Mouse (Mus musculus): ENCODE data around the gene Edc4. TPM values are rescaled to one million over a fixed set of nuclear protein-coding genes. Genes with fewer than 3 reads are reported as not detected.
"Not testable (repeated sequence)": the region's sequence is repeated elsewhere in the genome, so short reads cannot be mapped to it uniquely, and the experiment has no call there.

Edc4 gene
- 34.9 and 49.7 TPM in 2 replicates for polyA plus RNA-seq (2014; fragmentation: Nextera tagmentation; extraction: Ambion mirVana)

DNA sequence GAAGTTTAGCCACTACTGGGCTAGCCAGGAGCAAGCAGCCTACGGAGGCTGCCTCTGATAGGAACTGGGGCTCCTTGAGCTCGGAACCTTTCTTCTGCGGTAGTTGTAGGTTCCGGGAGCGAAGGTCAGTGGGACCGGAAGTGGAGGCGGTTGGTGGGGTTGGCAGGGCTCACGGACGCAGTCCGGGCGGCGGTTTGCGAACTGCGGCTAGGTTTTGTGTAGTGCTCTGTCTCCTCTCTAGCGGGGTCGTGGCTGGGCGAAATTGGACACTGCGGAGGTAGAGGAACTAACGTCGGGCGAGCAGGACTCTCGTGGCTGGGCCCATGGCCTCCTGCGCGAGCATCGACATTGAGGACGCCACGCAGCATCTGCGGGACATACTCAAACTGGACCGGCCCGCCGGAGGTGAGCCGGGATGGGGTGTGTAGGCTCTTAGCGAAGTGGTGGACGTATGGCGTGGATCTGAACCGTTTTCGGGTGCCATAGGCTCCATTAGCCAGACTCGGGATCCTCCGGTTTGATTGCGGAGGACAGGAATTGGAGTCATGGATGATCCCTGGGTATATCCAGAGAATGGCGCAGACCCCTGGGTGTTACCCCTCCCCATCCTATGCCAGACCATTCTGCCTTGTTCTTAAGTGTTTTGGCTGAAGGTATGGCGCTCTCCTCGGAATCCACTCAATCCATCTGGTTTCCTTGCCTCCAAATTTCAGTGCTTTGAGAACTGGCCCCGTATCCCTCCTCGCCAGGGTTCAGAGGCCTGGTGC is at the start of gene Edc4:
TSS of gene Edc4 (plus strand) at position 128 of the 767 bp plus-strand sequence.
- WGBS: under 1% methylated on average over 45 of the region's 45 CpGs
- peak within 1 kb of the TSS; percentile 47; the same call in 1 of the 2 replicates for H3K27ac ChIP-seq (ENCODE audit: low read depth, low read length)
- H3K4me1 ChIP-seq (ENCODE audit: control insufficient read depth, insufficient read depth, low read length): peaks cover 9% of the 10 kb centered on the region; the same call in 1 of the 2 replicates
- peaks cover 52% of the 10 kb centered on the region for H3K36me3 ChIP-seq (ENCODE audit: control insufficient read depth, insufficient read depth, low read length)
- H3K4me3 ChIP-seq (ENCODE audit: low read length): peak within 1 kb of the TSS; percentile 75
- no peaks in the 10 kb centered on the region for H3K27me3 ChIP-seq (ENCODE audit: control insufficient read depth, insufficient read depth, low read length)
- no peaks in the 10 kb centered on the region for H3K9me3 ChIP-seq (ENCODE audit: control insufficient read depth, low read length)
- H3K4me2 ChIP-seq (replicated peaks; ENCODE audit: low read depth, low read length): peak within 1 kb of the TSS; percentile 79
- H3K9ac ChIP-seq (ENCODE audit: low read depth, low read length): peak within 1 kb of the TSS; percentile 74
- peak; percentile 92 for ATAC-seq (ENCODE audit: low FRiP score, low TSS enrichment)

DNA sequence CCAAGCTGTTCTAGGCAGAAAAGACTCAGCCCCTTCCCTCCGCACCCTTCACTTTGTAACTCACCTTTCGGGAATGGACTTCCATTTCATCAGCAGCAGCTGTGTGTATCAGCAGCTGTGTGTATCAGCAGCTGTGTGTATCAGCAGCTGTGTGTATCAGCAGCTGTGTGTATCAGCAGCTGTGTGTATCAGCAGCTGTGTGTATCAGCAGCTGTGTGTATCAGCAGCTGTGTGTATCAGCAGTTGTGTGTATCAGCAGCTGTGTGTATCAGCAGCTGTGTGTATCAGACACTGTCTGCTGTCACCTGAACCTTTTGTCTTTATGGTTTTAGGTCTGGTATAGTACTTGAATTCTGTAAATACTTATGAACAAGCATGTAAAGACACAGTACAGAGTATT is 46.9 kb upstream of the Edc4 start:
- not testable (repeated sequence) for H3K36me3 ChIP-seq (ENCODE audit: control insufficient read depth, insufficient read depth, low read length); ATAC-seq (ENCODE audit: low FRiP score, low TSS enrichment); H3K27me3 ChIP-seq (ENCODE audit: control insufficient read depth, insufficient read depth, low read length); H3K4me3 ChIP-seq (ENCODE audit: low read length); H3K9me3 ChIP-seq (ENCODE audit: control insufficient read depth, low read length); H3K4me2 ChIP-seq (replicated peaks; ENCODE audit: low read depth, low read length); H3K4me1 ChIP-seq (ENCODE audit: control insufficient read depth, insufficient read depth, low read length); H3K9ac ChIP-seq (ENCODE audit: low read depth, low read length); H3K27ac ChIP-seq (ENCODE audit: low read depth, low read length)
- 85% methylated on average over 2 of the region's 2 CpGs for WGBS

DNA sequence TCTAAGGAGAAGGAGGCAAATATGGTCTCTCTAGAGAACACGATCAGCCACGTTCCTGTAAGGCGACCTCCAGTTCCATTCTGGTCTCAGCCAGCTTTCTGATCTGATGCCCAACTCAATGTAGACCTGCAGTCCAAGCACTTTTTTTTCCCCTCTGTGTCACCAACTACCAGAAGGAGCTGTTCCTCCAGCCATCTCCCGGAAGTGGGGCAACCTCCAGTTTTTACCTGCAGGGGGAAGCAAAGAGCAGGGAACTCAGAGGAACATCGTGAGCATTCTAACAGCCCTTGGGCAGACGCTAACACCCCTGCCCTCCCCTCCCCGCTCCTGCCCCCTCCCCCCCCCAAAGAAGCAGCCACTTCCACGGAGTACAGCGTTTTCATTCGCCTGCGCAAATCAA is 45.4 kb upstream of the Edc4 start:
- H3K9me3 ChIP-seq (ENCODE audit: control insufficient read depth, low read length): no peaks in the 10 kb centered on the region
- no peak overlapping the region for H3K4me2 ChIP-seq (replicated peaks; ENCODE audit: low read depth, low read length)
- no peaks in the 10 kb centered on the region for H3K36me3 ChIP-seq (ENCODE audit: control insufficient read depth, insufficient read depth, low read length)
- WGBS: 29% methylated on average over 11 of the region's 11 CpGs
- no peak overlapping the region for H3K9ac ChIP-seq (ENCODE audit: low read depth, low read length)
- H3K4me1 ChIP-seq (ENCODE audit: control insufficient read depth, insufficient read depth, low read length): no peaks in the 10 kb centered on the region
- H3K27ac ChIP-seq (ENCODE audit: low read depth, low read length): no peak overlapping the region
- ATAC-seq (ENCODE audit: low FRiP score, low TSS enrichment): no peak
- no peaks in the 10 kb centered on the region for H3K27me3 ChIP-seq (ENCODE audit: control insufficient read depth, insufficient read depth, low read length)
- no peak overlapping the region for H3K4me3 ChIP-seq (ENCODE audit: low read length)

DNA sequence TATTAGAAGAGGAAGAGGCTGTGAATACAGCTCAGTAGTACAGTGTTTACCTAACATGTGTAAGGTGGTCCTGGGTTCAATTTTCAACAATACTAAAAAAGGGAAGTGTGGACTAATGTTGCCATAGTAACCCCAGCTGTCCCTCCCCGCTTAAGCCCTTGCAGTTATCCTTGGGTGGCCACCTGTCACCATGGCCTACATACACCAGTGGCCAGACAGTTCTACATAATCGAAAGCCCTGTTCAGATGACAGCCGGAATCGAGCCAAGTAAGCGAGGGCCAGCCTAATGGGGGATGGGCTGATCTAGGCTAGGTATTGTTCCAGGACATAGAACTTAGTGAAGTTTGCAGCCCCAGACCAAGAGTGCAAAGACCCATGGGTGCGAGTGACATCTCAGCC is 43.7 kb upstream of the Edc4 start:
- WGBS: 88% methylated on average over 6 of the region's 6 CpGs
- H3K27ac ChIP-seq (ENCODE audit: low read depth, low read length): no peak overlapping the region
- no peak for ATAC-seq (ENCODE audit: low FRiP score, low TSS enrichment)
- no peak overlapping the region for H3K4me3 ChIP-seq (ENCODE audit: low read length)
- H3K9ac ChIP-seq (ENCODE audit: low read depth, low read length): no peak overlapping the region
- no peaks in the 10 kb centered on the region for H3K4me1 ChIP-seq (ENCODE audit: control insufficient read depth, insufficient read depth, low read length)
- no peaks in the 10 kb centered on the region for H3K36me3 ChIP-seq (ENCODE audit: control insufficient read depth, insufficient read depth, low read length)
- H3K9me3 ChIP-seq (ENCODE audit: control insufficient read depth, low read length): no peaks in the 10 kb centered on the region
- no peaks in the 10 kb centered on the region for H3K27me3 ChIP-seq (ENCODE audit: control insufficient read depth, insufficient read depth, low read length)
- no peak overlapping the region for H3K4me2 ChIP-seq (replicated peaks; ENCODE audit: low read depth, low read length)

DNA sequence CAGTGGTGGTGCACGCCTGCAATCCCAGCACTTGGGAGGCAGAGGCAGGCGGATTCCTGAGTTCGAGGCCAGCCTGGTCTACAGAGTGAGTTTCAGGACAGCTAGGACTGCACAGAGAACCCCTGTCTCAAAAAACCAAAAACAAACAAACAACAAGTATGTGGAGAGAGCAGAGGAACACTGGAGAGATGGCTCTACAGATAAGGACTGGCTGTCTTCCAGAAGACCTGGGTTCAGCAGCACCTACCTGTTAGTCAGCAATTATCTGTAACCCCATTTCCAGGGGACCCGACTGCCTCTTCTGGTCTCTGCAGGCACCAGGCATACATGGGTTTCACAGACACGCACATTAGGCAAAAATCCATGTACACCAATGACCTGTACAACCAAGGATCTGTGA is 41.5 kb upstream of the Edc4 start:
- 95% methylated on average over 5 of the region's 5 CpGs for WGBS
- no peaks in the 10 kb centered on the region for H3K27me3 ChIP-seq (ENCODE audit: control insufficient read depth, insufficient read depth, low read length)
- H3K27ac ChIP-seq (ENCODE audit: low read depth, low read length): no peak overlapping the region
- H3K4me3 ChIP-seq (ENCODE audit: low read length): no peak overlapping the region
- no peaks in the 10 kb centered on the region for H3K9me3 ChIP-seq (ENCODE audit: control insufficient read depth, low read length)
- no peak for ATAC-seq (ENCODE audit: low FRiP score, low TSS enrichment)
- H3K9ac ChIP-seq (ENCODE audit: low read depth, low read length): no peak overlapping the region
- peaks cover 8% of the 10 kb centered on the region for H3K36me3 ChIP-seq (ENCODE audit: control insufficient read depth, insufficient read depth, low read length)
- H3K4me2 ChIP-seq (replicated peaks; ENCODE audit: low read depth, low read length): no peak overlapping the region
- H3K4me1 ChIP-seq (ENCODE audit: control insufficient read depth, insufficient read depth, low read length): no peaks in the 10 kb centered on the region

DNA sequence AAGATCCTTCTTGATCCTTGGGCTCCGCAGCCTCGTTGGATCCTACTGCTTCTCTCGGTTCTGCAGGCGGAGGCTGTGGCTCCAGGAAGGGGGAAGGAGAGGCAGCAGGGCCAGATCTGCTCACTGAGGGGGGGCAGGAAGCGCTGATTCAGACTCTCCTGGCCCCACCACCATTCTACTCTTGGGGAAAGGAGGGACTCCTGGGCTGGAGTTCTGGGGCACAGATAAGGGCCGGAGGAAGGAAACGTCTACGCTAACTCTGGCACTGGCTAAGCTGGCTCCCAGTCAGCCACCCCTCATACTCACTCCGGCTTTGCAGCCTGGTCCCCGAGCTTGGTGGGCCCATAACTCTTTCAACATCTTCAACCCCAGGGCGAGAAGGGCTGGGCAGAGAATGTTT is 34.0 kb upstream of the Edc4 start:
- Histone ChIP-seq H3K4me2 (replicated peaks; ENCODE audit: low read depth, low read length) (no peak overlapping the region), H3K9me3 (ENCODE audit: control insufficient read depth, low read length) (no peaks in the 10 kb centered on the region), H3K36me3 (ENCODE audit: control insufficient read depth, insufficient read depth, low read length) (peaks cover 57% of the 10 kb centered on the region), H3K4me1 (ENCODE audit: control insufficient read depth, insufficient read depth, low read length) (peaks cover 5% of the 10 kb centered on the region; the same call in 1 of the 2 replicates), H3K27ac (ENCODE audit: low read depth, low read length) (no peak overlapping the region), H3K4me3 (ENCODE audit: low read length) (no peak overlapping the region), H3K27me3 (ENCODE audit: control insufficient read depth, insufficient read depth, low read length) (no peaks in the 10 kb centered on the region), H3K9ac (ENCODE audit: low read depth, low read length) (no peak overlapping the region)
- ATAC-seq (ENCODE audit: low FRiP score, low TSS enrichment): no peak
- 93% methylated on average over 11 of the region's 11 CpGs for WGBS

DNA sequence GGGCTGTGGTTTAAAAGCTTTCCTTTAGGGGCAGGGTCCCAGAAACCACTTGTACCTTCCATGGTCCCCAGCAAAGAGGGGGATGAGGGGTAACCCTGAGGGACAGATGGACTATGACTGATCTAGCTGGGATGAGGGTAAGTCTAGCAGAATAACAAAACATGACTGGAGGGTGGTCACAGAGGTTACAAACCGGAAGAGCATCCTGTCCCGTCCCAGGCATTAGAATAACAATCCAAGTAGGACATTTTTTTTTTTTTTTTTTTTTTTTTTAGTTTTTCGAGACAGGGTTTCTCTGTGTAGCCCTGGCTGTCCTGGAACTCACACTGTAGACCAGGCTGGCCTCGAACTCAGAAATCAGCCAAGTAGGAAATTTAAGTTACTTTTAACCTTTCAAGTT is 30.7 kb upstream of the Edc4 start:
- Histone ChIP-seq H3K27ac (ENCODE audit: low read depth, low read length) (no peak overlapping the region), H3K4me2 (replicated peaks; ENCODE audit: low read depth, low read length) (no peak overlapping the region; the same call in 1 of the 2 replicates), H3K36me3 (ENCODE audit: control insufficient read depth, insufficient read depth, low read length) (peaks cover 42% of the 10 kb centered on the region), H3K4me1 (ENCODE audit: control insufficient read depth, insufficient read depth, low read length) (peaks cover 7% of the 10 kb centered on the region; the same call in 1 of the 2 replicates), H3K4me3 (ENCODE audit: low read length) (no peak overlapping the region), H3K27me3 (ENCODE audit: control insufficient read depth, insufficient read depth, low read length) (no peaks in the 10 kb centered on the region), H3K9me3 (ENCODE audit: control insufficient read depth, low read length) (no peaks in the 10 kb centered on the region), H3K9ac (ENCODE audit: low read depth, low read length) (no peak overlapping the region)
- WGBS: 81% methylated on average over 4 of the region's 4 CpGs
- ATAC-seq (ENCODE audit: low FRiP score, low TSS enrichment): no peak

DNA sequence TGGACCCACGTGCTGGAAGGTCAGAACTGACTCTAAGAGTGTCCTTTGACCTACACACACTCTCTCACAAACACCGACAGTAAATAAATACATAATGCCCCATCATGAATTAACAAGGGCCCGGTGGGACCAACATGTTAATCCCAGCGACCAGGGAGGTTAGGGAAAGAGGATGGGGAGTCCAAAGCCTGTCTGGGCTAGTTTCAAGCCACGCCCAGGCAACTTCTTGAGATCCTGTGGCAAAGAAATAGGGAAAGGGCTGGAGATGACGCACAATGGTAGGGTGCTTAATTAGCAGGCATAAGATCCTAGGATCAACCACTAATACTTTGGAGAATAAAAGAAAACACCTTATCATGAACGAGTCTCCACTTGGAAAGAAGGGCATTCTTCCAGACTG is 30.1 kb upstream of the Edc4 start:
- no peak overlapping the region for H3K27ac ChIP-seq (ENCODE audit: low read depth, low read length)
- peaks cover 7% of the 10 kb centered on the region; the same call in 1 of the 2 replicates for H3K4me1 ChIP-seq (ENCODE audit: control insufficient read depth, insufficient read depth, low read length)
- no peak for ATAC-seq (ENCODE audit: low FRiP score, low TSS enrichment)
- H3K4me3 ChIP-seq (ENCODE audit: low read length): peak overlapping the region; percentile 9; the same call in 1 of the 2 replicates
- H3K36me3 ChIP-seq (ENCODE audit: control insufficient read depth, insufficient read depth, low read length): peaks cover 36% of the 10 kb centered on the region
- H3K27me3 ChIP-seq (ENCODE audit: control insufficient read depth, insufficient read depth, low read length): no peaks in the 10 kb centered on the region
- 80% methylated on average over 7 of the region's 7 CpGs for WGBS
- peak overlapping the region; percentile 28 for H3K4me2 ChIP-seq (replicated peaks; ENCODE audit: low read depth, low read length)
- no peak overlapping the region; the same call in 1 of the 2 replicates for H3K9ac ChIP-seq (ENCODE audit: low read depth, low read length)
- H3K9me3 ChIP-seq (ENCODE audit: control insufficient read depth, low read length): no peaks in the 10 kb centered on the region

DNA sequence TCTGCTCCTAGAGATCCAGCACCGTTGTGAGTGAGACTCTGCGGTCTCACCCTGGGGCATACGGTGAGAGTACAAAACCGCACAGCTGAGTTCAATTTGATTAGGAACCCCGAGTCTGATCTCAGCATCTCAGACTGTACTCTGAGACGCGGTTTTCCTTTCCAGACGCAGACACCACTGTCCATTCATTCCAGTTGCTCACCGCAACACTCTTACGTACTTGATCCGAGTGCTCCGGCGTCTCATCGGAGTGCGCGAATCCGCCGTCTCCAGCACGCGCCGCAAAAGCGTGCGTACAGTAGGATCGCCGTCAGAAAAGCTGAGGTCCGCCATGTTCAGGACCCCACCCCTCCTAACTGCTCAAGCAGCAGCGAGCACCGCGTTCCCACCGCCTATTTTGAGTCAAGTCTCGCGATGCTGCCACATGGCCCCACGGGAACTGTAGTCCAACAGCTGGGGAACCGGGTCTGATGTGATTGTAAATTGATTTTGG is 29.0 kb upstream of the Edc4 start:
- under 1% methylated on average over 34 of the region's 34 CpGs for WGBS
- Histone ChIP-seq H3K27ac (ENCODE audit: low read depth, low read length) (no peak overlapping the region), H3K27me3 (ENCODE audit: control insufficient read depth, insufficient read depth, low read length) (no peaks in the 10 kb centered on the region), H3K36me3 (ENCODE audit: control insufficient read depth, insufficient read depth, low read length) (peaks cover 25% of the 10 kb centered on the region), H3K4me1 (ENCODE audit: control insufficient read depth, insufficient read depth, low read length) (peaks cover 12% of the 10 kb centered on the region; the same call in 1 of the 2 replicates), H3K4me2 (replicated peaks; ENCODE audit: low read depth, low read length) (peak overlapping the region; percentile 49), H3K4me3 (ENCODE audit: low read length) (peak overlapping the region; percentile 53), H3K9ac (ENCODE audit: low read depth, low read length) (peak overlapping the region; percentile 59), H3K9me3 (ENCODE audit: control insufficient read depth, low read length) (no peaks in the 10 kb centered on the region)
- ATAC-seq (ENCODE audit: low FRiP score, low TSS enrichment): peak; percentile 80

All from kidney, embryonic 14.5 days (tissue).